Mouse (Mus musculus) liver, embryonic 14.5 days (tissue): ENCODE results near the gene Arrdc2.

Experiments used
- CTCF ChIP-seq: IDR thresholded peaks from 2 replicates; pipeline ENCODE4 v1.5.1; 2016; ENCODE audit warnings: antibody characterized with exemption, low read depth, control low read depth
- EP300 ChIP-seq: IDR thresholded peaks from 2 replicates; pipeline ENCODE4 v1.6.1; 2016; ENCODE audit warnings: antibody characterized with exemption, low read depth

GRCm38 (mm10) chr8:70885612-70886011, 46.1 kb upstream of the Arrdc2 start:
- TF ChIP-seq CTCF (no peak), EP300 (no peak)
